26 mouse cellular contexts compared by ENCODE assay signal in the genomic region with DNA sequence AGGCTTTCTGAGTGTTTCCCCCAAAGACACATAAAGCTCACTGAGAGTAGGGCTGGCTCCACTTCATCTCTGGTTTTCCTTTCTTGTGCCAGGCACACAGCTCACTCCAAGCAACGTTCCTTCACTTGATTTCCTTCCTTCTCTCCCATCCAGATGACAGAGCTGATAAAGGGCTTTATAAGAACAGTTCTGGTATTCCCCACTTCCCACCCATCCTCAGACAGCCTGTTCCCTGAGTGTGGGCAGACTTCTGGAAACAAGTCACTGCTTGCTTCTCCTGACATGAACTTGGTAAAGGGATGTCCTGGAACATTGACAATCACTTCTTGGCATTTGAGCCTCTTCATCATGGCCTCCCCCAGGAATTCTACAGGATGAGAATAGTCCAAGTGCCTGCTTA. TPM values are rescaled to one million over a fixed set of nuclear protein-coding genes. Genes with fewer than 3 reads are reported as not detected.
"Had no signal": no experiment of that assay in that cellular context is flagged by ENCODE, and none has a peak within 500 bp of the region (broad histone marks: within the 10 kb centered on the region; RNA-seq: fewer than 3 reads in every experiment).

No protein-coding gene starts in this region.

- H3K36me3 ChIP-seq: midbrain, embryonic 12.5 days; neural tube, embryonic 13.5 days; neural tube, embryonic 15.5 days had no signal

- H3K9ac ChIP-seq: lung, embryonic 14.5 days; midbrain, embryonic 12.5 days; neural tube, embryonic 13.5 days; neural tube, embryonic 15.5 days had no signal

- H3K4me1 ChIP-seq: midbrain, embryonic 12.5 days; neural tube, embryonic 13.5 days; neural tube, embryonic 15.5 days had no signal

- H3K4me2 ChIP-seq: lung, embryonic 14.5 days; midbrain, embryonic 12.5 days; neural tube, embryonic 13.5 days; neural tube, embryonic 15.5 days had no signal

- H3K27me3 ChIP-seq: midbrain, embryonic 12.5 days; neural tube, embryonic 13.5 days; neural tube, embryonic 15.5 days had no signal

- H3K4me3 ChIP-seq: midbrain, embryonic 12.5 days; myocyte; neural tube, embryonic 13.5 days; neural tube, embryonic 15.5 days had no signal

- H3K9me3 ChIP-seq: midbrain, embryonic 12.5 days; neural tube, embryonic 13.5 days; neural tube, embryonic 15.5 days had no signal

- DNase-seq: lung, adult 18-20 months; lung, embryonic 14.5 days; lung, postnatal 10 days; lung, postnatal 4 days; midbrain, embryonic 14.5 days; retina, postnatal 1 day; right cerebral cortex, adult 18-20 months; right cerebral cortex, postnatal 25 days; right cerebral cortex, postnatal 4 days; spleen, adult 18-20 months; thymus, adult 18-20 months; thymus, postnatal 14 days; thymus, postnatal 36 days had no signal

- H3K27ac ChIP-seq: midbrain, embryonic 12.5 days; neural tube, embryonic 13.5 days; neural tube, embryonic 15.5 days had no signal

- ATAC-seq: midbrain, embryonic 16.5 days had no signal

RNA-seq across cellular contexts. Expression of gene 4933402J07Rik, which starts 10.9 kb away (rescaled TPM):
- total RNA-seq: megakaryocyte, adult 5-6 weeks; megakaryocyte-erythroid progenitor cell, adult 5-6 weeks had no signal
- polyA plus RNA-seq: lung, embryonic 14.5 days; lung, embryonic 16.5 days; midbrain, embryonic 12.5 days; midbrain, embryonic 14.5 days; midbrain, embryonic 16.5 days; myocyte; neural tube, embryonic 11.5 days; neural tube, embryonic 13.5 days; neural tube, embryonic 15.5 days; small intestine, adult 2 months; stomach, embryonic 14.5 days; stomach, embryonic 16.5 days; thymus, postnatal 0 days had no signal
